Mouse (Mus musculus) stomach, postnatal 0 days (tissue): ENCODE measurements around the gene Cux2.

Experiments used
- CTCF ChIP-seq: IDR thresholded peaks from 2 replicates; pipeline ENCODE4 v1.5.1; 2016; ENCODE audit warnings: antibody characterized with exemption, low read depth, mild to moderate bottlenecking, moderate library complexity
- EP300 ChIP-seq: optimal IDR thresholded peaks from 2 replicates; pipeline ENCODE3; 2016; ENCODE audit warnings: antibody characterized with exemption

DNA sequence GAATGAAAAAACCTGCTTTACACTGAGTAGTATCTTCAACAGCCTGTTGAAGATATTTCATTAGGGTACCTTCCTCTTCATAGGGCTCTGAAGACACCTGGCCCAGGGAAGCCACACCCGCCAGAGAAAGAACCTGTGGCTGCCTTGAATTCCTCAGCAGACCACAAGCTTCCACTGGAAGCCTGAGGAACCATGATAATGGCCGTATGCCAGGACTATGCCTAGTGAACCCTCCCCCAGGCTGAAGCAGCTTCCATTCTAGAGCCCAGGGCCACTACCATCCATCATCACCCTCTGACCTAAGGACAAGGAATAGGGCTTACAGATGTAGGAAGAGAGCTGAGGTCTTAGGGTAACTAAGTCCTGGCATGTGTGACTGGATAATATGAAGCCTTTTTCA, 229.7 kb downstream of the Cux2 start:
- TF ChIP-seq CTCF (no peak), EP300 (no peak)
